Comparison of ENCODE assay signal across 19 mouse cellular contexts in the genomic region with DNA sequence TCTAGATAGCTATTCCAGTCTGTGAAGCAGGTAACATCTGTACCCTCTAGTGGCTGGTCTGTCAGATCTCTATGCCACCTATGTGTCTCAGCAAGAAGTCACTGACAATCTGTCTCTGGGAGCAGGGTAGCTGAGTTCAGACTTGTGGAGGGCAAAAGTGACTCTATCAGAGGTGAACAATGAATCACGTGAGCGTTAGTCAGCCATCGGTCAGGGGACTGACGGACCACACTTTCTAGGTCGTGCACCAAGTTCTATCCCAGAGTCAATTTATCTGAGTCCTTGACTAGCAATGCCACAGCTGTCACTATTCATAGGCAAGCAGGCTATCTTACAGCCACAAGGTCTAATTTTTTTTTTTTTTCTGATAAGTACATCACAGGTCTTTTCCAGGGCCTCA. TPM values are rescaled to one million over a fixed set of nuclear protein-coding genes. Genes with fewer than 3 reads are reported as not detected.
DNase-seq lines count a peak whose midpoint lies in the region; TF ChIP-seq lines count a peak whose summit lies in the region.
"Had no signal": no experiment of that assay in that cellular context is flagged by ENCODE, and none has a peak within 500 bp of the region (broad histone marks: within the 10 kb centered on the region; RNA-seq: fewer than 3 reads in every experiment).

No protein-coding gene starts in this region.

- H3K27me3 ChIP-seq in limb, embryonic 10.5 days (ENCODE audit: low read depth, poor library complexity, severe bottlenecking): peaks cover 17% of the 10 kb centered on the region
- H3K27me3 ChIP-seq: forebrain, embryonic 13.5 days; forebrain, embryonic 15.5 days; Patski had no signal

- peak; percentile 58 for DNase-seq in adrenal gland, adult 8-10 months
- no peak for DNase-seq in adrenal gland, postnatal 4 days (ENCODE audit: low spot score in 2 of 2)
- peak; percentile 27 for DNase-seq in adrenal gland, postnatal 10 days
- DNase-seq in adrenal gland, postnatal 36 days: peak; percentile 25 to 38
- no peak for DNase-seq in left cerebral cortex, adult 2 months (ENCODE audit: extremely low spot score in 1 of 2, low spot score in 2 of 2)
- DNase-seq in limb, embryonic 10.5 days (ENCODE audit: low spot score): no peak
- no peak for DNase-seq in T-cell, adult 2 months (ENCODE audit: low spot score)
- DNase-seq: cerebellum, adult 11-12 months; cerebellum, adult 2 months; cerebellum, adult 9-10 months; cerebellum, postnatal 10 days; cerebellum, postnatal 25 days; forebrain, postnatal 0 days had no signal

- no peaks in the 10 kb centered on the region for H3K36me3 ChIP-seq in limb, embryonic 10.5 days
- H3K36me3 ChIP-seq: embryonic facial prominence, embryonic 10.5 days; forebrain, embryonic 15.5 days had no signal

- TF ChIP-seq CTCF in left cerebral cortex, adult 2 months (IDR thresholded peaks at IDR 0.05): no peak

- no peak overlapping the region for H3K27ac ChIP-seq in left cerebral cortex, adult 2 months
- H3K27ac ChIP-seq in limb, embryonic 10.5 days: no peak overlapping the region
- H3K27ac ChIP-seq: embryonic facial prominence, embryonic 10.5 days; embryonic facial prominence, embryonic 12.5 days; forebrain, embryonic 13.5 days; forebrain, embryonic 15.5 days had no signal

- 93% methylated on average over 5 of the region's 5 CpGs for WGBS in limb, embryonic 10.5 days

- intact Hi-C loops in left cerebral cortex, adult 2 months (cut with DNase I): no loop called here

- no peaks in the 10 kb centered on the region for H3K9me3 ChIP-seq in limb, embryonic 10.5 days (replicated peaks)
- H3K9me3 ChIP-seq: embryonic facial prominence, embryonic 10.5 days; embryonic facial prominence, embryonic 12.5 days; forebrain, embryonic 13.5 days; forebrain, embryonic 15.5 days had no signal

- no peak overlapping the region for H3K4me3 ChIP-seq in left cerebral cortex, adult 2 months
- H3K4me3 ChIP-seq in limb, embryonic 10.5 days: no peak overlapping the region
- H3K4me3 ChIP-seq: embryonic facial prominence, embryonic 10.5 days; embryonic facial prominence, embryonic 12.5 days; forebrain, embryonic 13.5 days; forebrain, embryonic 15.5 days had no signal

- peaks cover 5% of the 10 kb centered on the region; the same call in 1 of the 2 replicates for H3K4me1 ChIP-seq in limb, embryonic 10.5 days

RNA-seq across cellular contexts. Expression of a gene that starts 4.6 kb away (rescaled TPM):
- 10 to 100 TPM in 2 of 4 experiments, 1 to 10 TPM in 2; 4.7 to 15.5 (median 9.9) TPM for total RNA-seq in adrenal gland, adult 8-10 months (2022)
- 10 to 100 TPM; 15.7 to 16.4 TPM for total RNA-seq in adrenal gland, postnatal 4 days (2021)
- 10 to 100 TPM in 1 of 2 experiments, 1 to 10 TPM in 1; 6.1 to 10.3 TPM for total RNA-seq in adrenal gland, postnatal 10 days (2021)
- total RNA-seq in adrenal gland, postnatal 36 days (2021): 10 to 100 TPM; 12.7 to 16.2 TPM
- total RNA-seq in left cerebral cortex, adult 2 months (2021): 10 to 100 TPM; 18.6 to 19.9 TPM
- 3.1 and 3.8 TPM in 2 replicates for polyA plus RNA-seq in limb, embryonic 10.5 days (2016; fragmentation: Nextera tagmentation; extraction: Ambion mirVana)
- polyA plus RNA-seq: C2C12 had no signal

Comparison
In these comparisons a context has a peak if more than half of its experiments do, and no peak if none do; other contexts are left out.
1. DNase-seq: peak in adrenal gland, adult 8-10 months (single experiment), adrenal gland, postnatal 10 days (single experiment) and adrenal gland, postnatal 36 days (2 of 2); none in adrenal gland, postnatal 4 days (0 of 2), left cerebral cortex, adult 2 months (0 of 2), limb, embryonic 10.5 days (single experiment) and T-cell, adult 2 months (single experiment).